Mouse (Mus musculus): ENCODE results near the gene Klc1.

Klc1 gene

DNA sequence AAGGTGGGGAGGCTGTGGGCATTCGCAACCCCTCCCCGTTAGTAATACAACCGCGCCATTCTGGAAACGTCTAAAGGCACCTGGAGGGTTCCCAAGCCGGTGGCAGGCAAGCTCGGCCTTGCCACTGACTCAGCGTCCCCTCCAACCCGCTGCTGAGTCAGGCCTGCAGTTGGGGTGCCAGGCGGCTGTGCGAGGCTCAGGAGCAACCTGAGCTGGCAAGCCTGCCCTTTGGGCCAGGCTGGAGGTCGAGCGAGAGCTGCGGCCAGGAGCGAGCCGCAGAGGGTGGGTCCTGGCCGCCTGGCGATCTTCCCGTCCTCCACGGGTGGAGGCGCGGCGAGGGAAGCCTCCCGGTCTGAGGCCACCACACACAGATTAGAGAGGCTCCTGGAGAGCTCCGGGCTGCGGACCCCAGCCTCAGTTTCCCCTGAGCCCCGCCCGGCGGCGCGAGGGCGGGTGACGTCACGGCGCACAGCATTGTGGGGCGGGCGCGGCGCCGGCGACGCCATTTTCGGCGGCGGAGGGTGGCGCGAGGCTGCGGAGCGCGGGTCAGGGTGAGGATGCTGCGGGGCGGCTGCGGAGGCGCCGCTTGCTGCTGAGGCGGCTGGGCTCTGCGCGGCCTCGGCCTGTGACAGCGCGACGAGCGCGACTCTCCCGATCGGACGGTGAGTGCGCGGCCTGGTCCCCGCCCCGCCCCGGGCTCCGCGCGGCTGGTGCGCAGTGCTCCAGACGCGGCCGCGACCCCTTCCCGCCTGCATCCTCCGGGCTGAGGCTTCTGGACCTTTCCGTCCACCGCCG, at the start of gene Klc1:
Gene Klc1, plus strand, starts transcription at position 469 of the 795 bp plus-strand sequence.
- WGBS: under 1% methylated on average over 78 of the region's 85 CpGs

DNA sequence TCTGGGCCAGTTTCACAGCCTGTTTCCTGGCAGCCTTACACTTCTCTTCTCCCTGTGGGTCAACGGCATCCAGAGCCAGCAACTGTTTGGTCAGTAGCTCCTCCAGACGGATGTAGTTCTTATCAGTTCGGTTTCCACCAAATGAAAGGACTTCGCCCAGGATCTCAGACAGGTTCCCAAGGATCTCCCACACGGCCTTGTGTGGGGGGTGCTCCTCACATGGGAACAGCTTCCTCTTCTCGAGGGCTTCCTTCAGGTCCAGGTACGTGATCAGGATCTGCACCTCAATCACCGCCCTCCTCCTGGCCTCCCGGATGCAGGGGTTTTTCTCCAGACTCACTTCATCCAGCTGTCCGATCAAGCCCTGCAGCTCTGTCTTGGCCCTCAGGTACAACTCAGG, 48.6 kb upstream of the Klc1 start:
- WGBS: 81% methylated on average over 10 of the region's 10 CpGs

DNA sequence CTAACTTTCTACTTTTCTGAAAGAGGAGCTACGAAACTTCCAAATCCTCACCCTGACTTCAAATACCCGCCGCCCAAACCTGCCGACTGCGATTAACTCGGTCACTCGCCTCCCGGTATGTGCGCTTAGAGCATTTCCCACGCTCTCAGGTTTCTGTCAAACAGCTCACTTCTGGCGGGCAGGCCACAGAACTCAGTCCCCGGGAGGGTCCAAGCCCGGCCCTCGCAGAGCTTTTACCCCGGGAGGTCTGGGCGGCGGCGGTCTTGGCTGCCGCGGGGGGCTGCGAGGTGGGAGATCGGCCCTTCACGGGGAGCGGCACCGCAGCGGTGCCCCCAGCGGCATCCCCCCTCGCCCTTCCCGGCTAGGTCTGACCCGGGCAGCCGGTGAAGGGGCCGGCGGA, 46.2 kb upstream of the Klc1 start:
- 1% methylated on average over 33 of the region's 33 CpGs for WGBS

DNA sequence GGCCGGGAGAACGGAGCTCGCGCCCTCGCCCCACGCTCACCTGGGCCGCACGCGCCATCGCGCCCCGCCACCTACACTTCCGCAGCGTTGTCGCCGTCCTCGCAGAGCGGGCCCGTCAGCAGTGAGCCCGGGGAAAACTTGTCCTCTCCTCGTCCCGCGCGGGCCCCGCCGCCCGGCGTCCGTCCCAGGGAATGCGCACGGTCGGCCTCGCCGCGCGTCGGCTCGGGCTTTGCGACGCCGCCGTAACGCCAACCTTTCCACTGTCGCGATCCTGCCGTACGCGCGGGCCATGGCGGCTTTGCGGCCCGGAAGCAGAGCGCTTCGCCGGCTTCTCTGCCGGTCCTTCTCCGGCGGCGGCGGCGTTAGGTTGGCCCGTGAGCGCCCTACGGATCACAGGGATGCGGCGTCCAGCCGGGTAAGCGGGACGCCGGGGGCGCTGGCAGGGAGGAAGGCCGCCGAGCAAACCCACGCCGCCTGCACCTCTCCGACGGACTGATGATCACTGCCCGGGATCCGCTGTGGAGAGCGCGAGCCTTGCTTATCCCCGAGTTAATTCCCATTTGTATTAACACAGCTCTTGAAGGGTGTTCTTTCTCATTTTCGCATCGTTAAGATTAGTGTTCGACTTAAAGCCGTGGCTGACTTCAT, 45.5 kb upstream of the Klc1 start, which contains the start of the genes Bag5 and Apopt1:
Gene Bag5, minus strand, starts transcription at position 254 of the 648 bp plus-strand sequence.
Gene Apopt1, plus strand, starts transcription at position 258 of the 648 bp plus-strand sequence.
- WGBS: under 1% methylated on average over 86 of the region's 86 CpGs

DNA sequence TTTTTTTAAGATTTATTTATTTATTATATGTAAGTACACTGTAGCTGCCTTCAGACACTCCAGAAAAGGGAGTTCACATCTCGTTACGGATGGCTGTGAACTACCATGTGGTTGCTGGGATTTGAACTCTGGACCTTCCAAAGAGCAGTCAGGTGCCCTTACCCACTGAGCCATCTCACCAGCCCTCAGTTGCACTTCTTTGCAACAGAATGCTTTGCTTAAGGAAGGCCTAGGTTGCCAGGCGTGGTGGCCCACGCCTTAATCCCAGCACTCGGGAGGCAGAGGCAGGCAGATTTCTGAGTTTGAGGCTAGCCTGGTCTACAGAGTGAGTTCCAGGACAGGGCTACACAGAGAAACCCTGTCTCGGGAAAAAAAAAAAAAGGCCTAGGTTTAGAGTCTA, 44.8 kb upstream of the Klc1 start:
- 62% methylated on average over 6 of the region's 6 CpGs for WGBS

DNA sequence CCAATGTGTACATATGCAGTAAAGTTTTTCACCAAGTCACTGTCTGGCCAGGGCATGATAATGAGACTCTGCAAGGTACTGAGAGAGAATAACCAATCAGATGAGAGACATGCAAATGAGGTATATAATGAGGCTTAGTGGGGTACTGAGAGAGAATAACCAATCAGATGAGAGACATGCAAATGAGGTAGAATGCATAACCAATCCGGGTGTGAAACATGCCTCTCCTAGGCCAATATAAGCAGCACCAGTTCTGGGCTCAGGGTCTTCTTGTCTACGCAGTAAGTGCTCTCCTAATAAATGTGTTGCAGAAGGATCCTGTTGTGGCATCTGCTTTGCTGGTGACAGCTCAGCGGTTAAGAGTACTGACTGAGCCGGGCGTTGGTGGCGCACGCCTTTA, 42.1 kb upstream of the Klc1 start:
- WGBS: 95% methylated on average over 7 of the region's 7 CpGs

DNA sequence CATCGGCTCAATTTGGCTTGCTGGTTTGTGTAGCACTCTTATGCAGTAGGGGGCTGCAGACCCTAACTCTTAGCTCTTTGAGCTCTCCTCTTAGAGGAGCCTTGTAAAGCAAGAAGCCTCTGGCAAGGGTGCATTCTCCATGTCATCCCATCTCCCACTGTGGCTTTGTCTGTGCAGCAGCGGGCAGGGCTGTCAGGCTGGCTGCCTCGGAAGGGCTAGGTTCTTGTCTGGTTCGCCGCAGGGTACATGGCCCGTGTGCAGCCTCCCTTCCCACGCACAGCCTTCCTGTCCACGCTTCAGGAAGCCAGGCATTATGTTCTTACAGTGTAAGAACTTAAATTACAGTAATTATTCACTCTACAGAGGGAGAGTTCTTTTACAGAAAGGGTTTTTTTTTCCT, 40.0 kb upstream of the Klc1 start:
- WGBS: 22% methylated on average over 8 of the region's 8 CpGs

DNA sequence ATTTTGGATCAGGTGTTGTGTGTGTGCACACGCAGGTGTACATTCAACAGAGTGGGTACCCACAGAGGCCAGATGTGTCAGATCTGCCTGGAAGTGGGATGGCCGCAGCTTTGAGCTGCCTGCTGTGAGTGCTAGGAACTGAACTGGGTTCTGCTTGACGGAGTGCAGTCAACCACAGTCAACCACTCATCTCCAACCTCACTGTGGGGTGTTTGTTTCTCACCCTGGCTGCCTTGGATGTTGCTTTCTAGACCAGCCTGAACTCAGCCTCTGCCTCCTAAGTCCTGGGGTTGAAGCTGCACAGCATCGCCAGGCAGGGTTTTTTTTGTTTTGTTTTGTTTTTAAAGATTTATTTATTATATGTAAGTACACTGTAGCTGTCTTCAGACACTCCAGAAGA, 38.4 kb upstream of the Klc1 start:
- 83% methylated on average over 4 of the region's 4 CpGs for WGBS

DNA sequence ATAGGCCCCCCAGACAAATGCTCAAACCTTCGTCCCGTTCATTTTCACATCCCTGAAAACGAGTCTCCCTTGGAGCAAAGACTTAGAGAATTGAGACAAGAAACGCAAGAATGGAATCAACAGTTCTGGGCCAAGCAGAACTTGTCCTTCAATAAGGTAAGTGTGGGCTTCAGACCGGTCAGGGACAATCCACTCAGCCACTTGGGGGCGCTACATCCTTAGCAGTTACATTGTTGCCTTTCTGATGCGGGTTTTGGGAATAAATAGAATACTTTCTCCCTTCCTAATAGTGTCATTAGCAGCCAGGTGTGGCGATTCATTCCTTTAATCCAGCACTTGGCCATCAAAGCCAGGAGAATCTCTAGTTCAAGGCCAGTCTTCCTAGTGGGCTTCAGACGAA, 36.0 kb upstream of the Klc1 start:
- WGBS: 70% methylated on average over 9 of the region's 9 CpGs

DNA sequence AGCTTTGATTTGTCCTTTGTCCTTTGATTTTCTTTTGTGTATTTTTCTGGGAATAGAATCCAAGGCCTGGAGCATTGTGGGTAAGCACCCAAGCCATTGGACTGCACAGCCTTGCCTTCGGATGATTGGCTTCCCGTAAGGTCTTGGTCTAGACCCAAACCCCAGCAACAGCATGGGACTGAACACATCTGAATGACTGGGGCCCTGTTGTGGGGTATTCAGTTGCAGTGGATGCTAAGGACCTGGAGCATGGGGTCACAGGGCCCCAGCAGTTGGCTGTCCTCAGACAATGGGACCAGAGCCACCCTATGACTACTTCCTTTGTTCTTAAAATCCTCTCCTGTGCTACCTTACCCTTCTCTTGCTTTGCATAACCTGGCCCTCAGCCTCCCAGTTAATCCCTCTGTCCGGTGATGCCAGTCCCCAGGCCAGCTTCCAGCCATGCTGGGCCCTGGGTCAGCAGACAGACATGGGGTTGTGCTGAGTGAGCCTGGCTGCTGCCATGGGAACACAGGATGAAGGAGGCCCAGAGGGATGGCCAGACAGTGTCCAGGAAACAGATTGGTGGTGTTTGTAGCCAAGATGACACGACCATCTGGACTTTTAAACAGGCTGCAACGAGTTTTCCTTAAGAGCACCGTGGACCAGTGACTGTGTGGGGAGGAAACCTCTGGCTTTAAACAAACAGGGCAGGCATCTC, 33.9 kb upstream of the Klc1 start:
- 44% methylated on average over 6 of the region's 6 CpGs for WGBS

DNA sequence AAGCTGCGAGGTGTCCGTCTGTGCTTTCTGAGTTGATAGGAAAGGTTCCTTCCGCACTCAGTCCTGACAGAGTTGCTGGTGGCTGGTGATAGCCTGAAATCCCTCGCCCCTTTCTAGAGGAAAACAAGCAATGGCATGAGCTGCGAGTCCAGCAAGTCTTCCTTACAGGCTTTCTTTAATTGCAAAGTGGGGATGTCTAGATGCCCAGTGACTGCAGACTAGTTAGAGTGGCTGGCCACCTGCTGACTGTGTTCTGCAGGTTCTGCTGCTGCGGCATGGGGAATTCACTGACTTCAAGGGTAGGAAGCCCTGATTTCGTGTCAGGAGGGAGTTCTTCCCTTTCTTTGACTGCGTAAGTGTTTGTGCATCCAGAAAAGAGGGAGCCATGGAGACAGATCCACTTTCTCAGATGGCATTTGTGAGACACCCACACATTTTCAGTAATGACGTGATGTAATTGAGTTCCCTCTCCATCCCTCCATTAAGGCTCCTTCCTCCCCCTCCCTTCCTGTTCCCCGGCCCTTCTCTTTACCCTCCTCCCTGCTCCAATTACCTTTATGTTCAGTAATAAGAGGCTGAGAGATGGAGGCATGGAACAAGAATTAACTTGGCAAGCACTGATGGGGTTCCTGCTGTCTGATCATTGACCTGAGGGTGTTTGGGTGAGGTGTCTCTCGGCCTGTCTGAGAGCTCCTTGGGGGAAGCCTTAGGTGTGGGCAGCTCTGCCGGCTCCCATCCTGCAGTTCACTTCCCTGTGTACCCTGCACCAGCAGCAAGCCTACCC, 33.1 kb upstream of the Klc1 start:
- 30% methylated on average over 12 of the region's 12 CpGs for WGBS

DNA sequence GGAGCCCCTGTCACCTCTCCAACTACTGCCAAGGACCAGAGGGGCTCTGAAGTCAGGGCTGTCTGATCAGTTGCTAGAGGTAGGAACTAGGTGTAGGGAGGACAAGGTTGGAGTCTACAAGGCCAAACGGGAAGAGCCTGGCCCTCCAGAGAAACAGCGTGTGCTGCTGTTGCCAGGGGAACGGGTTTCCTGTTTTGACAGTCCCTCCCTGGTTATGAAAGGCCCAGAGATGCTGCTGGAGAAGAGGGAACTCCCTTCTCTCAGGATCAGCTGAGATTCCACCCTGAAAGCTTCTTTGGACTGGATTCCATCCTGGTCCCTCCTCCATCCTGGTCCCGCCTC, 32.6 kb upstream of the Klc1 start:
- 26% methylated on average over 4 of the region's 4 CpGs for WGBS

DNA sequence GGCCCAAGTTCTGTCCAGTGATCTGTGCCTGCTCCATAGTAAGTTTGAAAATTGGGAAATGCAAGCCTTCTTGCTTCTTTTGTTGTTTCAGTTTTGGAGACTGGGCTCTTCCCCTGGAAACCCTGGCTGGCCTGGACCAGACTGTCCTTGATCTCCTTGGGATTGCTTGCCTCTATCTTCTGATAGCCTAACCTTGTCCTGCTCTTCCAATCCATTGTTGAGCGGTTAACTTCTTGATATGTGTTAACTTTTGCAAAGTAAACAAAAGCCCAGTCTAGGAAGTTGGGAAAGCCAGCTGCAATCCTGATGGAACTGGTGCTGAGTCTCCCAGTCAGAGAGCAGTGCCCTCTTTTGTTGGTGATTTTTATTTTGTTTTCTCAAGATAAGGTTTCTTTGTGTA, 30.7 kb upstream of the Klc1 start:
- WGBS: 93% methylated on average over 1 of the region's 1 CpGs

DNA sequence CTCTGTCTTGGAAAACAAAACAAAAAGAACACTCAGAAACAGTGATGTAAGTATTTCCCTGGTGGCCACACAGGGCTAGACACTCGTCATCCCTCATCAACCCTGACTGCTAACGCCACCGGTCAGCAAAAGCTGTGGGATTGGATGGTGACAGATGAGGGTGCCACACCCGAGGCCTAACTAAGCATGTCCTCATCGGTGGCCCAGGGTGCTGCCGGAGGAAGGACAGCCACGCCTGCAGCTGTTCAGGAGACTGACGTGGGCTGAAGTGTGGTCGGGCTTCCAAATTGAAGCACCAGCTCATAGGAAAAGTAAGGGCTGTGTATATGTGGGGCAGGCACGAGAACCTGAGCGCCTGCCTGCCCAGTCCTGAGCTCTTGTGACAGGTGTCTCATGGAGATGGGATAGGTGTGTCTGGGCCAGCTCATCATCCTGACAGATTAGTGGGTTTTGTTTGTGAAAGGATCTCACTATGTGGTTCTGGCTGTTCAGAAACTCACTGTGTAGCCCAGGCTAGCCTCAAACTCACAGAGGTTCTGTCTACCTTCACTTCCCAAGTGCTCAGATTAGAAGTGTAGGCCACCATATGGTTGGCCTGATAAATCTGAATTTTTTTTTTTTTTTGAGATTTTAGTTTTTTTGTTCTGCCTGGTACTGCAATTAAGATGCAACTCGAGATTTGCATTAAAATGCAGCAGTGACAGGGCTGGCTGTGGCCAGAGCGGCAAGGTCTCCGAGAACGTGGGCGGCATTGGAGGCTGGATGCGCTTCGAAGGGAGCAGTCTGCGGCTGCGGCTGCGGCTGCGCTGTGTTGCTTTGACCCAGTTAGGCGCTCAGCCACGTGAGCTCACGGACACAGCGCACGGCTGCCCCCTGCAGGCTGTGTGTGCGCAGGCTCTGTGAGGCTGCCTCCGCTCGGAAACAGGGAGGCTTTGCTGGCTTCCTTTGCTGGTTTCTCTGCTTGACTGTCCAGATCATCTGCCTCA, 26.5 kb upstream of the Klc1 start:
- 24% methylated on average over 30 of the region's 30 CpGs for WGBS

DNA sequence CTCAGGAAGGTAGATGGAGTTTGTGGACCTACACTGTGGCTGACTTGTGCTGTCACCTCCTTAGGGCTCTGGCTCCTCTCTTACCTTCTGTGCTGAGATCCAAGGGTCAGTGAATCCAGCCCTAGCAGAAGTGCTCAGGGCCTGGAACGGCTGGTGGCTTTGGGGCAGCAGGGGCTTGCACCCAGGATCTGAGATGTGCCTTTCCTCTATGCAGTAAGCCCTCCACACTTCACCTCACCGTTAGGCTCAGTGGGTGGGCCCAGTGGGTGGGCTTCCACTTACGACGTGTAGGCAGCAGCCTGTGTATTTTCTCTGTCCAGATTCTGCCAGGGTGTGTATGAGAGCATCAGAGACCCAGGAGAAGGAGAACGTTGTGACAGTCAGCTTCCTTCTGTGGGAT, 25.7 kb upstream of the Klc1 start:
- 44% methylated on average over 5 of the region's 5 CpGs for WGBS

DNA sequence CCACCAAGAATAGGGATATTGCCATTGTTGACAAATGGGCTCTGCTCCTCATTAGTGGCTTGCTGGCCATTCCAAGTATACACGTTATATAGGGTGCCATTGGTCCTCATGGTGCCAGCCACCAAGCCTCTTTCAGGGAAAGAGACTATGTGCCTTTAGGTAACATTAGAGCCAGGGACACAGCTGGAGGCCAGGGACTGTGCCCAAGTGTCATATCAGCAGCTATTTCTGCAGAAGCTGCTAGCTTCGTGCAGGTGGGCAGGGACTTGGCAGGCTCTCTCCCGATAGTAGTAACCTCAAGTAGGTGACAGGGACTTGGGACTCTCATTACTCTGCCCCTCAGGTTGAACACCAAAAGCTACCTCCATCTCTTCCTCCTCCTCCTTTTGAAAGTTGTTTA, 23.7 kb upstream of the Klc1 start:
- WGBS: 79% methylated on average over 3 of the region's 3 CpGs

DNA sequence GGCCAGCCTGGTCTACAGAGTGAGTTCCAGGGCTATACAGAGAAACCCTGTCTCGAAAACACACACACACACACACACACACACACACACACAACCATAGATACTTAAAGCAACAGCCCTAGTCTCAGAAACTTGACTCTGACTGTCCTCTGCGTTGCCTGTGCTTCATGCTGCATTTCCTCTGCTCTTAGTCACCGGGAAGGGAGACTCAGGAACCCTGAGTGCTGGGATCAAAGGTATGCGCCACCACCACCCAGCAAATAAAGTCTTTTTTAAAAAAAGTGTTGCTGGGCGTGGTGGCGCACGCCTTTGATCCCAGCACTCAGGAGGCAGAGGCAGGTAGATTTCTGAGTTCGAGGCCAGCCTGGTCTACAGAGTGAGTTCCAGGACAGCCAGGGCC, 22.0 kb upstream of the Klc1 start:
- WGBS: 87% methylated on average over 8 of the region's 8 CpGs

DNA sequence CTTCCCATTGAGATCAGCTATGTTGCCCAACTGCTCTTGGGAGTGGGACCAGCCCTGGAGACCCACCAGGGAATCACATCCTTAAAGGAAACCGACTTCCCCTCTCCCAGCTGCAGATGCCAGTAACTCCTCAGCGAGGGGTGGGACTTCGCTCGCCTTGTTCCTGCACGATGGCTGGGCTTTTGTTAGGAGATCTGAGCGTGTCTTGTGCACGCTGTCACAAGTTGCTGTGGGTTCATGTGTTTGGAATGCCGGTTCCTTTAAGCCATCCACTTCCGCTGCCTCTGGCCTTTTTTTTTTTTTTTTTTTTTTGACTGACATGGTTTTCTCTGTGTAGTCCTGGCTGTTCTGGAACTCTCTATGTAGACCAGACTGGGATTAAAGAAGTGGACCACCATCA, 21.3 kb upstream of the Klc1 start:
- 80% methylated on average over 9 of the region's 9 CpGs for WGBS

DNA sequence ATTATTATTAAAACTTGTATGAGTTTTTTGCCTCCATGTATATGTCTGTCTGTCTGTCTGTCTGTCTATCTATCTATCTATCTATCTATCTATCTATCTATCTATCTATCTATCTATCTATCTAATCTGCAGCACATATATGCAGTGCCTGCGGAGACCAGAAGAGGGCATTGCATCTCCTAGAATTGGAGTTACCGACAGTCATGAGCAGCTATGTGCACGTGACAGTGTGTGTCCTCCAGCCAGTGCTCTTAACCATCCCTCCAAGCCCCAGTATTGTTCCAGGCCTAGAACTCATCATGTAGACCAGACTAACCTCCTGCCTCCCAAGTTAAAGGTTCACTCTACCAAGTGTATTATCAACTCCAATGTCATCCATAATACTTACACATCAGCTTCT, 19.9 kb upstream of the Klc1 start:
- WGBS: 16% methylated on average over 3 of the region's 3 CpGs

DNA sequence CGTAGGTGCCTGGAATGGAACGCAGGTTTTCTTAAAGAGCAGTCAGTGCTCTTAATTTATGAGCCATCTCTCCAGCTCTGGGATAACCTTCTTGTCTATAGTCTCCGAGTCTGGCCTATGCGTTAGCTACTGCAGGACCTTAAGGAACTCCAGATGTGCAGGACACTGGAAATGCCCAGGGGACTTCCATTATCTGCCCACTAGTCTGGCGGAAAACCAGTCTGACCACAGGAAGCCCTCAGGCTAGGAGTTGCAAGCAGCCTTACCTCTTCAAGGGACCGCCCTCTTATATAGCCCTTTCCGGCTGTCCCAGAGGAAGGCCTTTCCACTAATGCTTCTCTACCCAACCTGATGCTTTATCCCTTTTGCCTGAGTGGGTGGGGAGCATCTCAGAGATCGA, 17.3 kb upstream of the Klc1 start:
- WGBS: 94% methylated on average over 8 of the region's 8 CpGs

DNA sequence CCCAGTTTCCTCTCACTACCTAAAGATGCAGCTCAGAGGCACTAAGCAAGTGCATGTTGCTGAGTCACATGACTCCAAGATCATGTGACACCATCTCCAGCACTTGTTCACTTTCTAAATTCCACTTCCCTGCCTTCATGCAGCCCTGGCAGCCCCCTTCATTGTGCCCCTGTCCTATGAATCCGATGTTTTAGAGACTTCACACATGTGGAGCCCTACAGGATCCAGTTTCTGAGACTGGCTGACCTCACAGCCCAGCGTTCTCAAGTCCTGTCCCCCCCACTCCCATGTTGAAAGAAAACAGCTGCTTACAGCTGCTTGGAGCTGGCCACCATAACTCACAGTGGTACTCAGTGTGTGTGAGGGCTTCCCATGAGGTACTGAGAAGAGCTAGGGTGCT, 15.2 kb upstream of the Klc1 start:
- WGBS: 62% methylated on average over 2 of the region's 2 CpGs
